Mouse (Mus musculus) megakaryocyte, embryonic 14.5 days (primary cell): Measurements from ENCODE around the gene G6pc3.

Source experiments
- FLI1 ChIP-seq: IDR thresholded peaks from 2 replicates; pipeline ENCODE4 v1.6.1; 2012; ENCODE audit warnings: low read length, inconsistent platforms, mixed read lengths
- GATA1 ChIP-seq: IDR thresholded peaks from 3 replicates; pipeline ENCODE4 v1.6.1; 2012; ENCODE audit warnings: mixed read lengths, low read length, inconsistent platforms, borderline replicate concordance

DNA sequence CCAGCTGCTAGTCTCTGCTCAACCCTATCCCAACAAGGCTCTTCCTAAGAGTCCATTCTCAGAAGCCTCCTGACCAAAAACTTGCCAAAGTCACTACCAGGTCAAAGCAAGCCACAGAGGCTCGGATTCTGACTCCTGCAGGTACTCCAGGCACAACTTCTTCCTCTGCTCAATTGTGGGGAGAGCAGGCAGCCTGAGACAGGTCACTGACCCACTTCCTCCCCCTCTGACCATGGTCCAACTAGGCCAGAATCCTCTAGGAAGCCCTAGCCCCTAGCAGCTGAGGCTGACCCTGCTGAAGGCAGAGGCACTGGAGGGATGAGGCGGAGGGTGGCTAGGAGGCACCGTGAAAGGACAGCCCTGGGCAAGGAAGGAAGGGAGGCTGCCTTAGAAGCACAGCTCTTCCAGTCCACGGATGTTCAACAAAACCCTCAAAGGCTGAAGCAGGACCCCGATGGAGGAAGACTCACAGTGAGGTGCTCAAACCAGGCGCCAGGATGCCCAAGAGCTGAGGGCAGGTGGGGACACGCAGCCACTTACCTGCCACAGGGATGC is 28.5 kb downstream of the G6pc3 start:
- TF ChIP-seq GATA1 (no peak), FLI1 (no peak)
